Mouse (Mus musculus) activated CD4-positive, CD25-positive, alpha-beta regulatory T cell, adult 4 months (primary cell): ENCODE results near the gene Rnf121. TPM values are rescaled to one million over a fixed set of nuclear protein-coding genes. Genes with fewer than 3 reads are reported as not detected.

Source experiments
- ATAC-seq: one replicate; pipeline ENCODE4 v1.8.0; 2017
- polyA plus RNA-seq, 2 experiments: library from polyadenylated mRNA; unstranded; fragments of 100-300 nt; shearing (Covaris generic); gene quantifications; one replicate each; pipeline ENCODE4 v1.2.1; 2017

Rnf121 gene
- polyA plus RNA-seq = 10 to 100 TPM; 19.5 to 20.2 TPM

DNA sequence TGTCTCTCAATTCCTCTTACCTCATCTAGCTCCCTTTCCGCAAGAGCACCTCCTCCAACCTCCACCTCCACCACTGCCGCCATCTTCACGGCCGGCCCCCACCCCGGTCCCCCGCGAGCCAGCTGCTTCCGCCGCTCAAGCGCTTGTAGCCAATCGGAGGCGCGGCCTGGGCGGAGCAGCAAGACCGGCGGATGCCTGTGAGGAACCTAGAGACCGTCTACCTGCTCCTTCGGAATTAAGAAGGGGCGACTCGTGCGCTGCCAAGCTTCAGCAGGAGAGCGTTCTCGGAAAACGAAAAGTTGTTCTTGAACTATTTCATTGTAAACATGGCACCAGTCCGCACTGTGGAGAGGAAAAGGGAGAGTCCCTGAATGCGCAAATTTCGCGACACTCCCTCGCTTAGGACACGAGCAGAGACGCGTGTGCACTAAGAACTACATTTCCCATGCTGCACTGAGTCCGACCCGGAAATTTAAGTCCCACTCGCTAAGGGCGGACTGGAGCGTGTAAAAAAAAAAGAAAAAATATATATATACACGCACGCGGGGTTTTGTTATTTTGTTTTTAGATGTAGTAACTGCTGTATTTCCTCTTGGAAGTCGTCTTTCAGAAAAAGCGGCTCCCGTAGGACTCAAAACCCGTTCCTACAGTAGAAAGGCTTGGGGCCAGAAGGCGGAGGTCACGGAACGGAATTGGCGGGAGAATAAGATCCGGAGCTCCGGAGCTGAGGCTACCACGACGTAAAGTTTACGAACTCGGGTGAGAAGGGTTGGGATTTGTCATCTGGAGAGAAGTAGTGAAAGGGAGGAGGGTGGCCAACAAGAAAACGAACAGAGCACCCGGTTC lies at the start of gene Rnf121, which contains the start of the genes Xndc1 and Xntrpc:
Rnf121 (minus strand) TSS at position 424 of the 846 bp plus-strand sequence.
Xndc1 (plus strand) TSS at position 466 of the 846 bp plus-strand sequence.
Xntrpc (plus strand) TSS at position 668 of the 846 bp plus-strand sequence.
- peak; percentile 98 for ATAC-seq

DNA sequence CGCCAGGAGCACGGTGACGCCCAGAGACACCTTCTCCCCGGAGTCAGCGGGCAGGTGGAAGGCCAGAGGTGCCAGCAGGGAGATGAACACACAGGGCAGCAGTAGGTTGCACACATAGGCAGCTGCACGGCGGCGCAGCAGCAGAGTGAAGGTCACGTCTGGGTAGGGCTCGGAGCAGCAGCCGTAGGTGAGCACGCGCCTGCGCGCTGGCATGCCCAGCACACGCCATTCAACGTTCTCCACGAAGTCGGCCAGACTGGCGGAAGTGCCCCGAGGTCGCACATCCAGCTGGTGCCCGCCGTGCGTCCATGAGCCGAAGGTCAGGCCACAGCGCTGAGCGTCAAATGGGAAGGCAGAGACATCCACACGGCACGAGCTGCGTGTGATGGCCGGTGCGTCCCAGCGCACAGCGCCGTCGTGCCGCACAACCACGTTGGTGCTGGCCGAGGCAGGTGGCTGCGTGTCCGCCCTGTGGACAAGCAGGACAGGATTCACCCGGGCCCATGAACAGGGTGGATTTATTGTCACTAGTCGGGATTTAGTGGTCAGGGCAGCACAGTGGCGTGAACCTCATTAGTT lies 48.0 kb upstream of the Rnf121 start:
- no peak for ATAC-seq

DNA sequence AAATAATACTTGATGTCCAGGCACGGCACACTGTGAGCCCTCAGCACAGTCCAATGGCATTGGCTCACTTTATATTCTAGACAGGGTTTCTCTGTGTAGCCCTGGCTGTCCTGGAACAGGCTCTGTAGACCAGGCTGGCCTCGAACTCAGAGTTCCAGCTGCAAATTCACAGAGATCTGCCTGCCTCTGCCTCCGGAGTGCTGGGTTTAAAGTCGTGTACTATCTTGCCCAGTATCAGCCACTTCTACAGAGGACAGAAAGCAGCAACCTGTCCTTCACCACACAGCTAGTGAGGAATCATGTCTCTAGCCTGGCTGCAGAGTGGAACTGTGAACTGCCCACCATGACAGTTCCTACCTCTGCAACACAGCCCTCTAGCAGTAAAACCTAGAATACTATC lies 44.5 kb upstream of the Rnf121 start:
- no peak for ATAC-seq

DNA sequence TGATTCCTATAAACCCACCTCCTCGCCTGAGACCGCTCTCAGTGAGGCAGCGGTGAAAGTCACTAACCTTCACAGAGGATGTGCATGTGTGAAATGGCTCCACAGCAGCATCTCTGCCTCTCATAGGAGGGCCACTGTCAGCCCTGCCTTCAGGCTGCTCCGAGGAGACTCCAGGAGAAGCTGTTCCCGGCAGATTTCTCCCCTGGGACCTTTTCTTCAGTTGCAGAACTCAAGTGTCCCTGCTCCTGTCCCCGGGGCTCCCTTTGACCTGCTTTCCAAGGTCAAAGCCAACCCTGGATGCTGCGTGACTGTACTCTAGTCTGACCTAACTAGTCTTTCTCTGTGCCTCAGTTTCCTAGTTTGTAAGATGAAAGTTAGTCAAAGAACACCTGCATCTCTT lies 43.9 kb upstream of the Rnf121 start, which contains the start of gene Art5:
Art5 (minus strand) TSS at position 319 of the 400 bp plus-strand sequence.
- ATAC-seq = no peak

GRCm38 (mm10) chr7:102108206-102108605 lies 42.9 kb upstream of the Rnf121 start:
- ATAC-seq = no peak

GRCm38 (mm10) chr7:102106700-102107141 lies 41.5 kb upstream of the Rnf121 start:
- no peak for ATAC-seq

GRCm38 (mm10) chr7:102104126-102104525 lies 38.9 kb upstream of the Rnf121 start:
- ATAC-seq = no peak

DNA sequence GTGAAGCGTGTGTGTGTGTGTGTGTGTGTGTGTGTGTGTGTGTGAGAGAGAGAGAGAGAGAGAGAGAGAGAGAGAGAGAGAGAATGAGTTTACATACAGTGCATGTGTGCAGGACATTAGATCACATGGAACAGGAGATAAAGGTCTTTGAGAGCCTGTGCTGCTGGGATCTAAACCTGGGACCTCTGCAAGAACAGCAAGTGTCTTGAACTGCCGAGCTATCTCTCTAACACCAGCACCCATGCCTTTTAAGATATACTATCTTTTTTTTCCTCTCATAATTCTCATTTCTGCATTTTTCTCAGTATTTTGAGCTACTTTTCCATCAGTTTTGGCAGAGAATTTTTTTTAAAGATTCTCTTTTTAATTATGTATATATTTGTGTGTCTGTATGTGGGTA lies 38.3 kb upstream of the Rnf121 start:
- ATAC-seq = no peak

GRCm38 (mm10) chr7:102102696-102103095 lies 37.4 kb upstream of the Rnf121 start:
- no peak for ATAC-seq

DNA sequence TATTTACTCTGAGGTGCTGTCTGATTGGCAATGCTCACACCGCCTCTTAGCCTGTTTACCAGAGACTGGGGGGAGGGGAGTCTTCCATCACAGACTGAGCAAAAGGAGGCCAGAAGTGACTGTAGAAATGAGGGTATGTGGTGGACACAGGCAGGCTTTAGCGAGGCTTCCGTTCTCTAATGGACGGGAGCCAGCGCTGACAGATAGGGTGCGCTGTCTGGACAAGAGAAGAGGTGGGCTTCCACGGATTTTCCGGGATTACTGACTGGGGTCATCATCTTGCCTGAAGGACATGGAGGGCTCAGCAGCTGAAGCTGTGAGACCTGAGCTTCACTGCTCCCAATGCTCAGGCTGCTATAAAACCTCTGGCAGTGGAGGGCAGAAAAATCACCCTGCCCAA lies 37.0 kb upstream of the Rnf121 start:
- ATAC-seq = no peak

GRCm38 (mm10) chr7:102101487-102101886 lies 36.2 kb upstream of the Rnf121 start, which contains the start of gene Art1:
Gene Art1 (plus strand): TSS chr7:102101743.
- ATAC-seq = no peak

- no peak for ATAC-seq
Measured at GRCm38 (mm10) chr7:102100868-102101267, 35.6 kb upstream of the Rnf121 start.

GRCm38 (mm10) chr7:102099760-102100661 lies 34.7 kb upstream of the Rnf121 start:
- peak; percentile 89 for ATAC-seq

DNA sequence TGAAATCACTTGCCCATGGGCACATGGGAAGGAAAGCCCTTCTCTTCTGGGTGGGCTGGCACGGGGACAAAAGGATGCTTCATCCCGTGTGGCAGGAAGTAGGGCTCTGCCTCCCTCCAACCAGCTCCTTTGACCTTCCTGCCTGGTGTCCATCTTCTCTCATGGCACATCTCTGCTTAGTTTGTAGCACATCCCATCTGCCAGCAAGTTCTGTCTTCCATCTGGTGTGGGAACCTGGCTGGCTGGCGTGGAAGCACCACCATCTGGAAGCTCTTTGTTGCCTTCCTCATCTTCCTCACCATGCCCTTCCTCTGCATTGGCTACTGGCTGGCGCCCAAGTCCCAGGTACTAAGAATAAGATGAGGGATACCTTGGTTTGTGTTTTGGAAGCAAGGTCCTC lies 22.1 kb upstream of the Rnf121 start:
- no peak for ATAC-seq

DNA sequence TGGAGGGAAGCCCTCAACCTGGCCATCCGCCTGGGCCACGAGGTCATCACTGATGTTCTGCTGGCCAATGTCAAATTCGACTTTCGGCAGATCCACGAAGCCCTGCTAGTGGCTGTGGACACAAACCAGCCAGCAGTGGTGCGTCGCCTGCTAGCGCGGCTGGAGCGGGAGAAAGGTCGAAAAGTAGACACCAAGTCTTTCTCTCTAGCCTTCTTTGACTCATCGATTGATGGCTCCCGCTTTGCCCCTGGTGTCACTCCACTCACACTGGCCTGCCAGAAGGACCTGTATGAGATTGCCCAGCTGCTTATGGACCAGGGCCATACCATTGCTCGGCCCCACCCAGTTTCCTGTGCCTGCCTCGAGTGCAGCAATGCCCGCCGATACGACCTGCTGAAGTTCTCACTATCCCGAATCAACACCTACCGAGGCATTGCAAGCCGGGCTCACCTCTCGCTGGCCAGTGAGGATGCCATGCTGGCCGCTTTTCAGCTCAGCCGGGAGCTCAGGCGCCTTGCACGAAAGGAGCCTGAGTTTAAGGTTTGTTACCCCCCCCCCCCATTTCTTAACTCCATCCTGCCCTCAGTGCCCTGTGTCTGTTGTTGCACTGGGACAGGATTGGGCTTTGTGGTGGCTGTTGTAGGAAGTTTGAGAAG lies 18.9 kb upstream of the Rnf121 start:
- ATAC-seq = no peak

DNA sequence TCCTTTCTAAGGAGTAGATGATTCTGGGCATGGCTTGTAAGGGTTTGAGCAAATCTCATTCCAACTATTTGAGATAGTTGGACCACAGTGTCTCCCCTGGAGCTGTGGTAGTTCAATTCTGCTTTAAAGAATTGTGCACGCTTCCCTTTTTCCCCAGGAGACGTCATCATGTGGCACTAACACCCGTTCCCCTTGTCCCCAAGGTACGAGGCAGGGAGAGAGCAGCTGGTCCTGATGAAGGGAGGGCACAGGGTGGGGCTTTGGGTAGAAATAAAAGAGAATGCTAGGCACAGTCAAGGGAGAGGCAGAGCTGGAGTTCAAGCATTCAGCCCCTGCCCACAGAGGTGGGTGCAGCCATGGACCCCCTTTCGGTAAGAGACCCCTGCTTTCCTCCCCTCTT lies 17.5 kb upstream of the Rnf121 start, which contains the start of gene Trpc2:
Trpc2 (plus strand) TSS at position 301 of the 400 bp plus-strand sequence.
- ATAC-seq = no peak

GRCm38 (mm10) chr7:102081784-102082183 lies 16.5 kb upstream of the Rnf121 start:
- ATAC-seq = no peak

- ATAC-seq = no peak
Measured at GRCm38 (mm10) chr7:102080311-102080710, 15.0 kb upstream of the Rnf121 start.

DNA sequence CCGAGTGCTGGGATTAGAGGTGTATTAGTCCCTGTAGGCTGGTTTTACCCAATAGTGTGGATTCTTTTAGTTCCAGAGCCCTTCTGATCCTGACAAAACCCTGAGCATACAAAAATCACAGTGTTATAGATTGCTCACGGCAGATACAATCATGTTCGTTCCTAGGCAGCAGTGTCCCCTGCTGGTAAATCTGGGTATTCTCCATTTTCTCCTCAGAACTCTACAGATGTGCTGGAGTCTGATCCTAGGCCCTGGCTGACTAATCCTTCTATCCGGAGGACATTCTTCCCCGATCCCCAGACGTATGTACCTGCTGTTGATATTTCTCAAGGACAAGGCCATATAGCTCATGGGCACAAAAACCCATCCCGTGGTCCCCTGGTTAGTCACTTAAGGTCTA lies 13.2 kb upstream of the Rnf121 start:
- ATAC-seq = no peak

- ATAC-seq = peak; percentile 52
Measured at GRCm38 (mm10) chr7:102076714-102077296, 11.5 kb upstream of the Rnf121 start.

DNA sequence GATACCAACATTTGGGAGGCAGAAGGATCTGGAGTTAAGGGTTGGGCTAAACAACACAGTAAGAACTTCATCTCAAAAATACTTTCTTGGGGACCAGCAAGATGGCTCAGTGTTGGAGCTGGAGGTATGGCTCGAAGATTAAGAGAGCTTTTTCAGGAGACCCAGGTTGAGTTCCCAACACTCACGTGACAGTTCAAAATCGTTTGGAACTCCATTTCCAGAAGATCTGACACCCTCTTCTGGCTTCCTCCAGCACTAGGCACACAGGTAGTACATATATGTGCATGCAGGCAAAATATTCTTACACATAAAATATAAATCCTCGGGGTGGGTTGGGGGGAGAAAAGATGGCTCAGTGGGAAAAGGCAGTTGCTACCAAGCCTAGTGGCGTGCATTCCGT lies 1.1 kb upstream of the Rnf121 start:
- no peak for ATAC-seq

DNA sequence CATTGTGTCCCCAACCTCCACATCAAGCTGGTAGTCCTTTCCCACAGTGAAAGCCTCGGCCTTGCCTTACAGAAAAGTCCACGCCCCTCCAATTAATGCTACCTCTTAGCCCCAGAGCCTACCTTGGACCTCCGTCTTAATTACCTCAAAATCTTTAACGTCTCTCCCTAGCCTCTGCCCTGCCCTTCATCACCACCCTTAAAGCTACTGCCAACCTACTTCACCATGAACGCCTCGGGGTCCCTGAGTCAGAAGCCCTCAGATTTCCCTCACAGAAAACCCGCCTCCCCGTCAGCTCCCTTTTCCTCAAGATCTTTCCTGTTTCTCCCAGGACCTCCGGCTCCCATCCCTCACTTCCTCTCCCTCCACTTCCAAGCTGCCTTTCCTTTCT lies 619 bp downstream of the Rnf121 start:
- ATAC-seq = peak; percentile 2
